Mouse (Mus musculus): Measurements from ENCODE around the gene Veph1.

Gene Veph1

GRCm38 (mm10) chr3:66024220-66024792 lies 272.3 kb downstream of the Veph1 start:
- no peak for DNase-seq (ENCODE audit: low read depth)

DNA sequence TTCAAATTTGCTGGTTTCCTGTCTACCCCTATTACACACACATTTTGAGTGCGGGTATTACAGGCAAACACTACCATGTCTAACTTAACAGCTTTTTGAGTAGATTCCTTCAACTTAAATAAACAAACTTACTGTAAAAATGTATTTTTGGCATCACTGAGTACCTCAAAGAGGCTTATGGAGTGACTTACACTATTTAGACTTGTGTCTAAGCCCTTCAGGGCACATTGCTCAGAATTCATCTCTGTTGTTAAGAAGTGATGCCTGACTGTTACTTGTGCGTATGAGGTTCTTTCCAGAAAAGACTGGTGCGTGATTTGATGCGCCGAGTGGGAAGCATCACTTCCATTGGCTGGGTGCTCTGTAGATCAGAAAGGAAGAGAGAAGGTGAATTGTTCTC lies 277.5 kb downstream of the Veph1 start:
- no peak for DNase-seq (ENCODE audit: low read depth)

DNA sequence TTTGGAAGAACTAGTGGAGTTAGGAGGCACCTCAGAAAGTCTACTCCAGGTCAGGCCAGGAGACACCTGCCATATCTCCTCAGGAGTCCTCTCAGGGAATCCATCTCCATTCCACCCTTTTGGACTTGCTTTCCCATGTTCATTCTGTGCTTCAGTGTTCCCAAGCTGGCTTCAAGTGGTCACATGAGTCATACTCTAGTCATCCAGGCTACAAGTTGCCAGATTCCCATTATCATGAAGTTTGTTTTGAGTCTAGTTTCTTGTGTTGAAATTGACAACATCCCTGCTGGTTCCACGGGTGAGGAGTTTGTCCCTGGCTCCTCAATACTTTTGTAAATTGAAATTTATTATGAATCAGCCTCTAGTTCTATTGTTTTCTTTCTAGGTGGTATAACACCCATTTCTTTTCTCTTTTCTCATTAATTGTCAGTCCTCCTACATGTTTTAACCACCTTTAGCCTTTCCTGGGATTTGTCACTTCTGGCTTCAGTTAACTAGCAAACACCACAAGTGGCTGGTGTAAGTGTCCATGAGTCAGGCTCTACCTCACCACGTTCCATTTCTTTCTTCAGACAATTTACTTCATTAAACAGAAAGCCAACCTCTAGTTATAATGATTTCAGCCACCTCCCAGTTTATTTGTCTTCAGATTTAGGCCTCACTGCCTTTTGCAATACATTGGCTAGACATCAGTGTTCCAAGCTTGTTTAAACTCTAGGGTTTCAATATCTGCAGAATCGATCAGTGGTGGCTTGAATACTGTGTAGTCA lies 288.8 kb downstream of the Veph1 start:
- DNase-seq (ENCODE audit: low read depth), result no peak

GRCm38 (mm10) chr3:66004989-66005388 lies 291.6 kb downstream of the Veph1 start:
- no peak for DNase-seq (ENCODE audit: low read depth)

GRCm38 (mm10) chr3:66004220-66004951 lies 292.3 kb downstream of the Veph1 start:
- no peak for DNase-seq (ENCODE audit: low read depth)
